Mouse (Mus musculus): ENCODE data around the gene Cntn4.

Gene Cntn4

GRCm38 (mm10) chr6:106465766-106466165 lies 788.3 kb downstream of the Cntn4 start:
- no peak for DNase-seq (ENCODE audit: low spot score)

DNA sequence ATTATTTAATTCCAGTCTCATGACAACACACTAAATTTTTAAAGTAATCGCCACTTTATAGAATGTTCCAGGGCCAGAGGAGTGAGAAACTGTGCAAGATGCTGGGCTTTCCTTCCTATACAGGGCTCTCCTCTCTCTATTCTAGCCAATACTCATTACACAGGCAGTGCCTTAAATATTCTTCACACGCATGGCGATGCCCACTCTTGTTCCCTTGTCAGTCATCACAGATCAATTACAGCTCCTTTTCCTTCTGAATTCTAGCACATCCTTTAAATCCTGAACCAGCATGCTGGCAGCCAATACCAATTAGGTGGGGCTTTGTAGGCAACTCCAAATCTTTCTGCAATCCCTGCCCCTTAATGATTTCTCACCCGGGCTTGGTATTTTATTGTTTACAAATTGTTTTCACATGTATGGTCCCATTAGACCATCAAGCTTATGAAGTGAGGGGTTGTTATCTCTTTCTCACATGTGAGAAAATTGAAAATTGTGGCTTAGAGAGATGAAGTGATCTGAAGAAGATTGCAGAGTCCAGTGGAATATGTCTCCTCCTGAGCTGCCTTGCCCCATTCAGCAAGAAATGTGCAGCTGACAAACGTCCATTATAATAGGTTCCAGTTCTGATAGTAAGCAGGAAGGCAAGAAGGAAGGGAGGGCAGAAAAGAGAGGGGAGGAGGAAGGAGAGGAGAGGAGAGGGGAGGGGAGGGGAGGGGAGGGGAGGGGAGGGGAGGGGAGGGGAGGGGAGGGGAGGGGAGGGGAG lies 789.0 kb downstream of the Cntn4 start:
- no peak for DNase-seq (ENCODE audit: low spot score)

DNA sequence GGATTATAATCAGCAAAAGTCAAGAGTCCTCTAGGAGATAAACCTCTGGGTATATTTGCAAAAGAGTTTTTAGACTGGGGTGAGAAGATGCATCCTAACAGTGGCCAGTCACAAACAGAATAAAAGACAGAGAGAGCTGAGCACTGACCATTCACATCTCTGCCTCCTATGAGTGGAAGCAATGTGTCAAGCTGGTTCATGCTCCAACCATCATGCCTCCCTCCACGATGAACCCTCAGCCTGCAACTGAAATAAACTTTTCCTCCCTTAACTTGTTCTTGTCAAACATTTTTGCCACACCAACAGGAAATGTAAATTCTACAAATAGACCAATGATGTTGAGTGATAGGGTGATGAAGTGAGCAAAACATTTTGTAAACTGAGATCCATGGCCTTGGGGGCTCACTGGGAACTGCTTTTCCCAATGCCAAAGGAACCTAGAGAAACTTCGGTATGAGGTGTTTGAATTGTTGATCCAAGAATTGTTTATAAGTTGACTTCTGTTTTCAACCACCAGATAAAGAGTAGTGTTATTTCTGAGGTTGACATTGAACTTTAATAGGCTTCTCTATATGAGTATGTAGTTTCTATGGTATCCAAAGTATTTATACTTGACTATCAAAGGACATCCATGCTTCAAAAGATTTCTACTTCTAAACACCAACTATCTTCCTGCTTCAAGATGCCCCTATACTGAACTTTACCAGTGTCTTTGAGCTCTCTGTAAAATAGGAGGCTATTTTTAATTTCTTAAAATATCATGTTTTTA lies 794.6 kb downstream of the Cntn4 start:
- no peak for DNase-seq (ENCODE audit: low spot score)

DNA sequence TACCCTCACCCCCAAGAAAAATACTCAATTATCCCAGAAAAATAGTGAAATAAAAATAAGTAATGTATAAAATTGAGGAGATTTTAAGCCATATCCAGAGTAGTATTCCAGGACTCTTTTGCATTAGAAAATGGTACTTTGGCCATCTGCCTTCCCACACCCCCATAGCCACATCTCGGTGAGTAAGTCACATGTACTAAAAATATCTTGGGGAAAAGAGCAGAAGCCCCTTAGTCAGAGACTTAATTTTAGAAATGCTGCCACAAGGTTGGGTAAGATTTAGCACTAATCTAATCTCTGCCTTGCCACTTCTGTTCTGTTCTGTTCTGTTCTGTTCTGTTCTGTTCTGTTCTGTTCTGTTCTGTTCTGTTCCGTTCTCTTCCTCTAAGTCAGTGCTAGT lies 796.4 kb downstream of the Cntn4 start:
- DNase-seq (ENCODE audit: low spot score) = no peak

DNA sequence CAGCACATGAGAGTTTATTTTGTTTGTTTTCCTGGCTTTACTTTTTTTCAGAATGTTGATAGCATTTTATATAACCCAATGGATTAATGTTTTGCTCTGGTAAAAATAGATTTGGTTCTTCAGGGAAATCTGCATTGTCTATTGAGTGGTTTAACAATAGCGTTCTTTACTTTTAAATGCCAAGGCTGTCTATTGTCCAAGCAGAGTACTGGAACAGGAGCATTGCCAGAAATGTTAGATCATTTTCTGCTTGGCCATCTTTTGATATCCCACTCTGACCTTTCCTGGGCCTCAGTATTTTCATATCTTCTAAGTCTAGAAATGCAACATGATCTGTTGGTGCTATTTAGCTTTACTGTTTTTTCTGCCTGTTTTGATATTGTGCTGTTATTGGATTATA lies 804.1 kb downstream of the Cntn4 start:
- no peak for DNase-seq (ENCODE audit: low spot score)

DNA sequence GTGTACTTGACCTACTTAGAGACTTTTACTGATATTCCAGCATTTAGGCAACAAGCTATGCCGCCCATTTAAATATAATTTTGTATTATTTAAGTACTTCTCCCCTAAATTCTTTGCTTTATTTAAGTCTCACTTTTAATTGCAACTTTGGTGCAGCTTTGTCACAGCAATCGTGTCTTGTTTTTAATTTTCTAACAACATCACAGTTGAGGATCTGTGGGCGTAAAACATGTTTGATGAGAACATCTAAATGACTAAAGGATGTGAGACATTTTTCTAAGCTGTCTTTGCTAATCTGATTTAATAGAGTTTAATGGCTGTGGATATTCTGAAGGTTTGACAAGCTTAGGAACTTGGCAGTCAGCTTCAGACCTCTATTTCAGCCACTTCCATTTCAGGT lies 818.8 kb downstream of the Cntn4 start:
- DNase-seq (ENCODE audit: low spot score) = no peak

- no peak for DNase-seq (ENCODE audit: low spot score)
Observed at GRCm38 (mm10) chr6:106499166-106499565, 821.7 kb downstream of the Cntn4 start.

- DNase-seq (ENCODE audit: low spot score) = no peak
Observed at GRCm38 (mm10) chr6:106503961-106504360, 826.5 kb downstream of the Cntn4 start.

DNA sequence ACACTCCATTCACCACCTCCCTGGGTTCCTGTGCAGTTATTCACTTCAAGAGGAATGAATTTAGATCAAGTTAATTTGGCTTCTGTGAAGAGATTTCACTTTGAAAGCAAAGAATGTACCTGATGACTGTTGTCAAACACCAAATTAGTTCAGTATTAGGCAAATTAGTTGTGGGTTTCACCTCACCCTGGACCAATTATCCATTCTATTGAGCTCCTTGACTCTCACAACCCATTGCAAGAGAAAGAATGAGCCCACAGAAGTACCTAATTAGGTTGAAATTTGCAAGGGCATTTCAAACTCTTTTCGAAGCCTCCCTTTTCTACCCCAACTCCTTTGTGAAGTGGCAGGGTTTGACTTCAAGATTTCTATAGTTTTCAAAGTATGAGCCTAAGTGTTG lies 842.9 kb downstream of the Cntn4 start:
- no peak for DNase-seq (ENCODE audit: low spot score)

GRCm38 (mm10) chr6:106543500-106543899 lies 866.0 kb downstream of the Cntn4 start:
- no peak for DNase-seq (ENCODE audit: low spot score)

- no peak for DNase-seq (ENCODE audit: low spot score)
Observed at GRCm38 (mm10) chr6:106561649-106562048, 884.2 kb downstream of the Cntn4 start.

DNA sequence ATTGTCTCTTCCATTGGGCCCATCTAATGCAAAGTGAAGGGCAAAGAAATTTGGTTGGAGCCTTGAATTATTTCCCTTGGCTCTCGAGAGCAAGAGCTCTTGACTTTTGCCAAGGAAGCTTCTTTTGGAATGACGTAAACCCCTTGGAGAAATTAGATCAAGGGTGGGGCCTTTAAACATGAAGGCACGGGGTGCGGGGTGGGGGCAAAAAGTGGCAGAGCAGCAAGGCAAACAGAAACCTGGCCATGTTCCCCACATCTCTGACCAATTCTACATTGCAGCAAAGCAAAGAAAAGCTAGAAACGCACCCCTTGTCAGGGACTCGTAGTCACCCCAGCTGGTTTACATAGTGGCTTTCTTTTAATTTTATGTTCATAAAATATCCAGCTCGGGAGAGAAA lies 887.9 kb downstream of the Cntn4 start:
- no peak for DNase-seq (ENCODE audit: low spot score)

GRCm38 (mm10) chr6:106565769-106566459 lies 888.5 kb downstream of the Cntn4 start:
- DNase-seq (ENCODE audit: low spot score) = no peak

GRCm38 (mm10) chr6:106566929-106567621 lies 889.6 kb downstream of the Cntn4 start:
- DNase-seq (ENCODE audit: low spot score) = no peak

- DNase-seq (ENCODE audit: low spot score) = no peak
Observed at GRCm38 (mm10) chr6:106580124-106580523, 902.7 kb downstream of the Cntn4 start.

DNA sequence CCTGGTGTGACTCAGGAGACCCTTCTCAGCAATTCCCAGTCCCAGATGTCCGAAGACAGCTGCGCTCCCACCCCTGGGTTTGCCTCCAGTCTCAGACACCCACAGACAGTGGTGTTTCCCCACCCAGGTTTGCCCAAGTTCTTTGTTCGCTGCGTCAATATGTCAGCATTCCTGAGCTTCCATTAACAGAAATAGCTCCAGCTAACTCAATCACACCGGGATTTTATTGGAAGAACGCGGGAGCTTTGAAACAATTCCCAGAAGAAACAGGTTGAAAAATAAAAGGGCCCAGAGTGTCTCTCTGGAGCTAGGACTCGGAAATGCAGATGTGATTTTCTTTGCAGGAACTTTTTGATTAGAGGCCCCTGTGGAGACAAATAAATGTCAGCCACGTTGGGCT lies 916.3 kb downstream of the Cntn4 start:
- no peak for DNase-seq (ENCODE audit: low spot score)

DNA sequence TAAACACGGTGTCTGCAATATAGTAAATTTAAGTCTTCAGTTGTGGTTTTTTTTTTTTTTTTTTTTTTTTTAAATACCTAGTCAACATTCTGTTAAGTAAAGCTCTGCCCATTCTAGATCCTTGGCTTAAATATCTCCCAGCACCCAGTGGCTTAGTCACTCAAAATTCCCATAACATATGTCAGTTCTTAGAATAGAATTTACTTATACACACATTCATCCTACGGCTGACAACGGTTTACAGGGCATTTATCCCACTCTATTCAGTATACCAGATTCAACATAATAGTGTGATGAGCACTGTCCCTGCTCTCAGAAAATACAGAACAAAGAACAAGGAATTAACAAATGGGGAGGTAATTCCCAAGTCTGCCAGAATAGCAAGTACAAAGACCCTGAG lies 939.6 kb downstream of the Cntn4 start:
- DNase-seq (ENCODE audit: low spot score) = no peak

GRCm38 (mm10) chr6:106621188-106621749 lies 943.8 kb downstream of the Cntn4 start:
- DNase-seq (ENCODE audit: low spot score) = no peak

DNA sequence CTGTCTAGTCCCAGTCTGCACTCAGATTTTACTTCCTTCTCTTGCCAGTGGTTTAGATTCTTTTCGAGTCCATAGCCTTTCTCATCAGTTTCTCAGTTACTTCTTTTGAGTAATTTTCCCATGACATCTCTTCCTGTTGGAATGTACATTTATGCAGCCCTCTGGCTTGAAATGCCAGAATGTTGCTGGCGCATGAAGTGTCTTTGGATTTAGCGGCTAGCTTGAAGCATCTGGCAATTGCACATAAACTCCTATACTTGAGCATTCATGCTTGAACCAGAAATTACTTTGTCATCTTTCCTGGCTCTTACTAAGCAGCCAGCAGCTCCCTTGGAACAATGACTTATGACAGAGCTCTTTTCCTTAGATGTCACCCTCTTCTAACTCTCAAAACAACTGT lies 965.6 kb downstream of the Cntn4 start:
- no peak for DNase-seq (ENCODE audit: low spot score)

GRCm38 (mm10) chr6:106645496-106646211 lies 968.2 kb downstream of the Cntn4 start:
- peak; percentile 12 for DNase-seq (ENCODE audit: low spot score)

DNA sequence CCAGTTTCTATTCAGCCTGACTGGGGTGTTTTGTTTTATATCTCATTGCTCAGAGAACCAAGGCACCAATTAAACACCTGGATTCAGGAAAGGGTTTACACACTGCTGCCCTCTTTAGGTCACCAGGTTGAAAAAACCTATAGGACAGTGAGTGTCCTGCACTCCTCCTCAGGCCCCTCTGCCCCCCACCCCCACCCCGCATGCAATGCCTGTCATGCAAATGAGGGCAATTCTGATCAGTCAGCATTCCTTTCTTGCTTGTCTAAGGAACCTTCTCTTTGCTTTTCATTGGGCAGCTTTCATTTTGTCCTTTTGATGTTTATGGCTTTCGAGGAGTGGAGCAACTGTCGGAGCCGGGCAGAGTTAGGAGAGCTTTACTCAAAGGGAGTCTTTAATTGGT lies 969.5 kb downstream of the Cntn4 start:
- no peak for DNase-seq (ENCODE audit: low spot score)
